Mouse (Mus musculus) kidney, adult 2 months (tissue): ENCODE results near the gene Eml3.

Experiments
- CTCF ChIP-seq: fragments of 200-500 bp; conservative IDR thresholded peaks from 2 replicates; pipeline ENCODE4 v1.5.1; 2011; ENCODE audit warnings: low read depth, mild to moderate bottlenecking, control low read depth, low read length, moderate library complexity, mixed read lengths; ENCODE audit not compliant: insufficient read depth, insufficient read length
- POLR2A ChIP-seq: fragments of 200-500 bp; IDR thresholded peaks from one replicate; pipeline ENCODE4 v1.6.1; 2011; ENCODE audit warnings: low read depth, low read length, control low read depth

DNA sequence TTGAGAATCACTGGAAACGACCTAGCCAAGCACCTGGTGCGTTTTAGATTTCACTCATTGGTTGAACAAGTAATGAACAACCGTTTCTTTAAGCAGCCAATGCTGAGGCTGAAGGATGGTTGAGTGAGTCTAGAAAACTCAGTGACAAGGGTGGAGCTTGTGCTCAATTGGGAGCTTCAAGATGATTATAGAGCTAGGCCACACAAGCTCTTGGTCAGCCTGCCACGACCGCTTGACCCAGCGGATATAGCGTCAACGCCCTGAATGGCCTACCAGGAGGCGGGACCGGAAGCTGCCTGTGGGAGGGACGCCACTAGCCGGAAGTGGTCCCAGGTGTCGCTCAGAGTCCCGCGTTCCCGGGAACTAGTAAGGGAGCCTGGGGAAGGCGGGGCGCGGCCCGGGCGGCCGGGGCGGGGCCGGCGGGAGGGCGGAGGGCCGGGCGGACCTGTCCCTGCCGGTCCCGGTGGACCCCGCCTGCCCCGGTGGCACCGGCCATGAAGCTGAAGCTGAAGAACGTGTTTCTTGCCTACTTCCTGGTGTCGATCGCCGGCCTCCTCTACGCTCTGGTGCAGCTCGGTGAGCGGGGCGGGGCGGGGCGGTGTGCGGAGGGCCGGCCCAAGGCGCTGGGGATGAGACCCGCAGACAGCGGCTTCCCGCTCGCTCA lies 9.1 kb upstream of the Eml3 start, which contains the start of gene B3gat3:
- no peak for TF ChIP-seq CTCF
- peak; percentile 89 for TF ChIP-seq POLR2A
